Mouse (Mus musculus) CD4-positive helper T cell, adult 2 months (primary cell): ENCODE results near the gene 1700029P11Rik.
"Not testable (repeated sequence)": the region's sequence is repeated elsewhere in the genome, so short reads cannot be mapped to it uniquely, and the experiment has no call there.

Source experiments
- DNase-seq: peaks from one replicate; pipeline ENCODE4 v3.0.0-alpha.2; 2012; ENCODE audit warnings: low read depth, missing footprints, low spot score

1700029P11Rik gene

GRCm38 (mm10) chr15:81957598-81957997 lies 22.7 kb upstream of the 1700029P11Rik start:
- DNase-seq: no peak

DNA sequence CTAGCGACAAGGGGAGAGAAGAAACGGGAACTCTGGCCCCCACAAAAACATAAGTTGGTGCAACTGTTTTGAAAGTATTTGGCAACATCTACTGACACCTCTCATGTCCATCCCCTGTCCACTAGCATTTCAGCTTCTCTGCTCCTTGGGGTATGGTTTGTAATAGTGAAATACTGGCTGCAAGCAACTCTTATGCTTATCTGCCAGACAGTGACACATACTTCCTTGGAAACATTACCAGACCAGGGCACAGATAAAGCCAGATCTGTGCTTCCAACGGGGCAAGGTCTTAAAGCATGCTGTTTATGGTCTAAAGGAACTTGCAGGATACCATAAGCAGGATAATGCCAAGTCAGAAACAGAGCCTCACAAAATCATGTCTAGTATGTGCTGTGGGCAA lies 21.4 kb upstream of the 1700029P11Rik start:
- no peak for DNase-seq

GRCm38 (mm10) chr15:81960171-81961077 lies 19.9 kb upstream of the 1700029P11Rik start, which contains the start of gene Pmm1:
Pmm1 (minus strand) TSS chr15:81960930.
- DNase-seq: peak; percentile 98

- no peak for DNase-seq
Measured at GRCm38 (mm10) chr15:81961078-81961451, 19.3 kb upstream of the 1700029P11Rik start.

DNA sequence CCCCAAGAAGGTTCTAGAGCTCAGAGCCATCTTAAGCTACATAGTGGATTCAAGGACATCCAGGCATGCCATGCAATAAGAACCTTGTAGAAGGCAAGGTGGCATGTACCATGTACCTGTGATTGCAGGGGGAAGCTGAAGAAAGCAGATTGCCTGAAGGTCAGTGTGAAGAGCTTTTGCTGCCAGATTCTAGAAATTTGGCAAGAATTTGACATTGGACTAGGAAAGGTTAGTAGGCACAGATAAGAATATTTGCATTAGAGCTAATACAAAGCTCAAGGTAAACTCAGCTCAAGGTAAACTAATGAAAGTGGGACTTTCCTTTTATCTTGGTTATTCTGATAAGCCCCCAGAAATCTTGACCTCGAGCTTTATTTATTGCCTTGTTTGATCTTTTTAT lies 16.1 kb upstream of the 1700029P11Rik start:
- no peak for DNase-seq

GRCm38 (mm10) chr15:81964980-81965545 lies 15.3 kb upstream of the 1700029P11Rik start:
- no peak for DNase-seq

DNA sequence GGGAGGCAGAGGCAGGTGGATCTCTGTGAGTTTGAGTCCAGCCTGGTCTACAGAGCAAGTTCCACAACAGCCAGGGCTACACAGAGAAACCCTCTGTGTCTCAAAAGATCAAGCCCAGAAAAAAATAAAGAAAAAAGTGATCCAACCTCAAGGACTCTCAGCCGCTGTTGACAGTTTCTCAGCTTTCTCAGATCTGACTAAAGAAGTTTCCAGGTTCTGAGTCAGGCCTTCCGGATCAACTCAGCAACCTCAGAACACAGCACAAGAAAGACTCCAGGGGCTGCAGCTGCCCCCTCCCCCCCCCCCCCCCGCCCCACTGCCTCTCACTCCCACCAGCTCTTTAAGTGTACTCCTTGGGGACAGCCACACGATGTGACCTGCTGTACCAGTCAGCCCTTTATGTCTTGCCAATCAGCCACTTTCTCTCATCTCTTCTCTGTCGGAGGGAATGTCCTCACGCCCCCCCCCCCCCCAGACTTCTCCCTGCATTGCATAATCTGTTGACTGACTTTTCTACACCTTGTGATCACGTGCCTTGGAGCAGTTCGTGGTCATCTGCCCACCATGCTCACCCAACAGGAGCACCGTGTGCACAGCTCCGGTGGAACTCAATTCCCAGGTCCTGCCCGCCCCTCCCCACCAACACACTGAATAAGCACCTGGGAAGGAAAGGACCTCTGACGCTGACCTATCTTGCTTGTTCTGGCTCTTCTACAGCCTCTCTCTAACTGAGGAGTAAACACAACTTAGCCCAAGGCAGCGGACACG lies 14.1 kb upstream of the 1700029P11Rik start:
- no peak for DNase-seq

DNA sequence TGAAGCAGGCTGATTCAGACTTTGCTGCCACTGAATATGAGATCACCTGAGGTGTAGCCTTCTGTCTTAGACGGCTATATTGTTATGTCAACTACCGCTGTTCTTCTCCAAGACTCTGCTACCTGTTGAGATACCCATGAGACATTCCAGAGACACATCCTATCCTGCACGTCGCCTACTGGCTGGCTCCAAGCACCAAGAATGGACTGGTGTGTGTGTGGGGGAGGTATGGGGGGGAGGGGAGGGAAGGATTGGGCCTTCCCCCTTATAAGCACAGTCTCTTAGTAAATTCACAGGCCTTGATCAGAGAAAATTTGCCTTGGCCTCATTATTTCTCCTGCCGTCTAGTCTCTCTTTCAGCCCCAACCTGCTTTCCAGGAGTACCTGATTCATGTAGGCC lies 12.5 kb upstream of the 1700029P11Rik start:
- no peak for DNase-seq

GRCm38 (mm10) chr15:81968447-81968846 lies 11.9 kb upstream of the 1700029P11Rik start:
- DNase-seq: peak; percentile 28

DNA sequence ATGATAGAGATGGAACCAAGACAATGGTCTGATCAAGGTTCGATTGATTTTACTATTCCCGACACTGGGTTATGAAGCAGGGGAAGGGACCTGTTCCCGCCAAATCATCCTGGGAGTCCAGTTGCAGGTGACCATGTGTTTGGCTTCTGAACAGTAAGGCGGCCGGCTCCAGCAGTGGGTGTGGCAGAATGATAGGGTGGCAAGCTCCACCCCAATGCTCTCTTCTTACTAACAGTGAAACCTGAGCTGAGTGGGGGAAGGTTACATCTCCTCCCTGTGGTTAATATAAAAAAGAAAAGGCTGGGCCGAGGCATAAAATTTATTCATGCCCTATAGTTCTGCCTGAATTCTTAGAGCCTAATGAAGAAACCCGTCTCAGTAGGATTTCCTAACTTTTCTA lies 11.2 kb upstream of the 1700029P11Rik start:
- peak; percentile 36 for DNase-seq

DNA sequence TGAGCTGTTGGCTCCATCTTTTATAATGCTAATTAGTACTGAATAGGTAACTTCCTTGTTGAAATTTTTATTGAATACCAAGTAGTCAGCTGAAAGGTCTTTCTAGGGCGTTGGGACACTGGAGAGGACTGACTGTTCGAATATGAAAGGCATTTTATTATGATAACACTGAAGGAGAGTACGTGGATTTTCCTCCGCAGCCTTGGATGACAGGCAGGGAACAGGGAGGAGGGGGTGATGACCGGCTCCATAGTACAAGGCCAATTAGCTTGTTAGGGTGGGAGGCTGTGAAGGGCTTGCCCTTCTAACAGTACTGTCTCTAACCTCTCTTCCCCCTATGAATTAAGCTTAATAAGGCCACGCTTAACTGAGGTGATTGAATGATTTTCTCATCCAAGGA lies 10.7 kb upstream of the 1700029P11Rik start:
- DNase-seq: not testable (repeated sequence)

GRCm38 (mm10) chr15:81970498-81970897 lies 9.8 kb upstream of the 1700029P11Rik start:
- DNase-seq: not testable (repeated sequence)

DNA sequence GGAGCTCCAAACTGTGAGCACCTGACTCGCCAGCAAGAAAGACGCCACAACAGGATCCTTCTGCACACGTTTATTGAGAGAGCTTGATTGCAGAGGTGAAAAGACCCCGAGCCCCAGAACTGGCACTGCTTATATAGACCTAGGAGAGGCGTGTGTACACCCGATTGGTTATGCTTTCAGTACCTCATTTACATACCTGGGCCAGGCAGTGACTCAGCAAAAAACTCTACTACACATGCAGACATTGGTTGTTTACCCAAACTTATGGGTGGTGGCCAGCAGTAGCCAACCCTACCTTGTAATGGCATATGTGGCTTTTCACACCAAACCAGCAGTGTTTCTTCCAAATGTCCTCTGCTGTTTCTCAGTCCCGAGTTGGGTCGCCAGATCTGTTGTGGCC lies 5.2 kb upstream of the 1700029P11Rik start:
- not testable (repeated sequence) for DNase-seq

DNA sequence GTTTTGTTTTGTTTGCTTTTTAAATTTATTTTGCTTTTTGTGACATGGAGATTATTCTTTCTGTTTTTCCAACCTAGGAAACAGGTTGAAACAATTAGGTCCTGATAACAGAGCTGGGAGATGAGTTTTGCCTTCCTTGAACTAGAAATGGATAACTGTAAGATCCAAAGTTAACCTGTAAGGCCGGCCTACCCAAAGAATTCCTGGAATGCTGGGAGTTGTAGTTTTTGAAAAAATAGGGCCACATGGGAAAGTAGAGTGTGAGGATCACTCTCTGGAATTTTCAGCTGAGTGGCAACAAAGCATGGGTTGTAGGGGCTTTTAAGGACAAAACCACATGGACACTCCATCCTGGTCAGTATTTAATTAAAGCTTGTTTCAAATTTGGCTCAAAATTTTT lies 1.8 kb downstream of the 1700029P11Rik start:
- no peak for DNase-seq

DNA sequence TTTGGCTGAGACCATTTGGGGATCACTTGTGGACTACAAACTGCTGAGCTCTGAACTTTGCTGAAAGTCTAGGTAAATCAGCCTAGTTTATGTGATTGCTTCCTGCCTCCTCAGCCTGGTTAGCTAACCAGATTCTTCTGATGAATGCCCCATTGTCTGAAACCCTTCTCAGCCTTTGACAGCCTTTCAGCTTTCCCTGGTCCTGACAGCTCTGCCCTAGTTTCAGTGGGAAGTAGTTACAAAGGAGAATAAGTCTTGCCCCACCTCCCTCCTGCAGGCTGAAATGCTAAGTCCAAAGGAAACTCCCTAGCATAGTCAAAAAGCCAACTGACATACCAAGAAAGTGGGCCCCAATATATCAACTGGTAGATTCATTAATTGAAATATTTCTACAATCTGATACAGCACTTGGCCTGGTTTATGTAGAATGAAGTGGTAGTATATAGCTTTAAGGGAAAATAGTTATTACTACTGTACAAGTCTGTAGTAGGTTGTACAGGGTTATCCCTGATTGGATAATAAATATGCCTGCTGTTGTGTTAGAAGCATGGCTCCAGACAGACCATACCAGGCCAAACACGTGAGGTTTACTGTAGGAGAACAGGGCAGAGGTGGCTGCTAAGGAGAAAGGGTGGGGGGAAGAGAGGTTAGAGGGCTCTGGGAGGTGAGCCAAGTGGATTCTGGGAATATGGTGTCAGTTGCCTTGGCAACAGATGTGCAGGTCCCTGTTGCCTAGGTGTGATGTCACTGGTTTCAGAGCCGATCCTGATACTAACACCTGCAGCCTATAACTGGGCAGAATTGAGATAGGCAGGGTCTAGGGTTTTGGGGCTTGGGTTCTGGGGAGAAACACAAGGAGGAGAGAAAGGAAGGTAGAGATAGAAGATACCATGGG lies 5.2 kb downstream of the 1700029P11Rik start:
- DNase-seq: no peak

DNA sequence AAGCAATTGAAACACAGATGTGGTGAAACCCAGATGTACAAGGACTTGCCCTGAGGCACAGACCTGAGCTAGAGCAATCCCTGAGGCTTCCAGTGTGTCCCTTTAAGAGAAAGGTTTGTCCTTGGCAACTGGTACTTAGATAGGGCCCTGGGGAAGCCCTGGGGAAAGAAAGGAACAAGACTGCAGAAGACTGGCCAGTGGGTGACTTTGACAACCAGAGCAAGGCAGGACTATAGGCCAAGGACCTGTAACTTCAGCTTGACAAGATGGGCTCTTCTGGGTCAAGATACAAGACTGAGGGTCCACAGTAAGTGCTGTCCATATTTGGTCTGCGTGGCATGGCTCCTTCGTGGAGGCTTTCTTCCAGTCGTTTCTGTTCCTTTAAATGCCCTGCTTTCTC lies 7.3 kb downstream of the 1700029P11Rik start, which contains the start of gene Xrcc6:
TSS of gene Xrcc6 (plus strand) at position 190 of the 400 bp plus-strand sequence.
- no peak for DNase-seq

DNA sequence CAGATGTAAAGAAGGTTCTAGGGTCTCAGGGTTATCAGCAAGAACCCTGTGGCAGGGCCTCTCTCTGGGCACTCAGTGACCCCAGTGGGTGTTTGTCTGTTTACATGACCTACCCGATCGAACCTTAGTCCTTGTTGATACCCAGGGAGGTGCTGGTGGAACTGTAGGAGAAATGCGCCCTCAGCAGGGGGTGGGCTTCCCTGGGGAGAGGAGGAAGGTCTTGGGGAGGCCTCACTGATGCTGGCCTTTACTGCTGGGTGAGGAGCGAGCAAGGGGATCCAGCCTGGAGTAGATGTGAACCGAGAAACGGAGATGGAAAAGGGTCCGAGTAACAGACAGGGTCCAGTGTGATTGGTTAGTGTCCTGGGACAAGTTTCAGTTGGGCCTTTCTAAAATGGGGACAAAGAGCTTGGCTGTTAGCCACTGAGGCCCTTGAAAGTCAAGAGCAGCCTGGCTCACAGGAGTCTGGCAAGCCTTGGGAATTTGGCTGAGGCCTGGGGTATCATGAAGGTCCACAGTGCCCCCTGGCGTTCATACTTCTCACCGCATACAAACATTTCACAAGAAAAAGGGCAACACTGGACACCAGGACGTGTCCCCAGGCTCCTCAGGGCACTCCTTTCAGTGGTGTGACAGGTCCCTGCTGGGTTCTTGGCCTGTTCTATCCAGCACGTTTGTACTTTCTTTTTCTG lies 9.2 kb downstream of the 1700029P11Rik start:
- DNase-seq: peak; percentile 68

DNA sequence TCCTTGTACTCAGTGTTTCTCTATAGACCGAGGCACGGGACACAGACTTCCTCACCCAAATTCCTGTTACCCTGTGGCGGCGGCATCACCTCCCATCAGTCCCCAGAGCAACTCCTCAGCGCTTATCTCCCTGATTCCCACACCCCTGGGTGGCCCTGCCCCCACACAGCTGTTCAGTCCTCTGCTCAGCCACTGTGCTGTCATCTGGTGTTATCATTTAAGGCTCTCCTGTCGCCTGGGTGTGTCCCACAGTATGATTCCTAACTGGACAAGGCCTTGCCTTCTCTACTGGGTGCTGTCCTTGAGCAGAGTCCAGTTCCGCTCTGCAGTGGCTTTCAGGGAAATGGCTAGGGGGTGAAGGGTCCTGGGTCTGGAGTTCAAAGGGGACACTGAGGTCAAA lies 10.2 kb downstream of the 1700029P11Rik start:
- no peak for DNase-seq

DNA sequence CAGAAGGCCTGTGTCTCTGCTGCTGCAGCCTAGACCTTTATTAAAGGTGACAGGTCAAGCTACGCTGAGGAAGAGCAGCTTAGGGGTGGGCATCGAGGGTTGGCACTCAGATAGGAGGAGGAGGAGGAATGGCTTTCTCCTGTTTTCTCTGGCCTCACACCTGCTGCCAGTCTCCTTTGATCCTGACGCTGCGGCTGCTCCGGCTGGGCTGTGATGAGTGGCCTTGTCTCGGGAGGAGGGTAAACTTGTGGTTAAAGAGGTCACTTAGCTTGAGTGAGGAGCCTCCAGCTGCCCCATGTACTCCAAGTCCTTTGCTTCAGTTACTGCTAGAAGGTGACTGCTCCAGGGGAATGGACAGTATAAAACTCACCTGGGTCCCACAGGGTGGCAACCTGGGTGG lies 13.7 kb downstream of the 1700029P11Rik start:
- no peak for DNase-seq

DNA sequence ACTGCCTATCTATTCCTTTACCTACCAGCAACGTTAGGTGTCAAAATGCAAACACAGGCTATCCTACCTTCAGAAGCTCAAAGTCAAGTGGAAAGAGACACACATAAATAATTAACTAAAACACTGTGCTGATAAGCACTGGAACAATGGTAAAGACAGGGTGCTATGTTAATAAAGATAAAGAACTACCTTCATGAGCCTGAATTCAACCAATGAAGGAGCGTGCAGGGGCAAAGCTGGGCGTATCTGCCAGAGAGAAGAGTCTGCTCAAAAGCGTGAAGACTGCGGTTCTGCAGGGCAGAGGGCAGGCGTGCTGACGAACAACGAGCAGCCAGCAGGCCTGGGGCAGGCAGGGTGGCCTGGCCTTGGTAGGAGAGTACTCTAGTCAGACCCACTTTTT lies 23.9 kb downstream of the 1700029P11Rik start:
- no peak for DNase-seq

DNA sequence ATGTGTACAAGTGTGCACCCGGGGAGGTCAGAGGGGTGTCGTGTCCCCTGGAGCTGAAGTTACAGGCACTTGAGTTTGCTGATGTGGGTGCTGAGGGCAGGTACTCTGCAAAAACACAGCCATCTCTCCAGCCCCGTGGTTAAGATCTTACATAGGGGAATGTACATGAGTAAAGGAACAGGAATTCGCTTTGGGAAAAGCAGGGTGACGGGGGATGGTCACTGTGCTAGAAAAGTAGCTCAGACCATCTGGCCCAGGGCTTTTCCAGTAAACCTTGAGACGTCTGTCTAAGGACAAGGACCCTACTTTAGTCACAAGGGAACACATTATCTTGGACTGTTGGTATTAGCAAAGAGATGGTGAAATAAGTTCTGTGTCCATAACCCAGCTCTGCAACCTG lies 31.6 kb downstream of the 1700029P11Rik start:
- DNase-seq: no peak
